Mouse (Mus musculus): Measurements from ENCODE around the gene Gm19426.

The Gm19426 gene

DNA sequence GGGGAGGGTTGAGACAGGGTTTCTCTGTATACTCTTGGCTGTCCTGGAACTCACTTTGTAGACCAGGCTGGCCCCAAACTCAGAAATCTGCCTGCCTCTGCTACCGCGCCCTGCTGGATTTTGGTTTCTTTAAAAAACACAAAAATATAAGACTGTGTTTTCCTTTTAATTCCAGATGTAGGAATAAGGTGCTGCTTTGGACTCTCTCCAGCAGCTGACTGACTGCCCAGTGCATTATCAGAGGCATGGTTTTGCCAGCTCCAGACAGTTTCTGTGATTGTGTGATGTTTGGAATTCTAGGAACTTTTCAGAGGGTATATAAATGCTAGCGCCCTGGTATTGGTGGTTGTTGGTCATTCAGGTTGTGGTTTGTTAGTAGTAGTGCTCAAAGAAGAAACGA lies 26.1 kb downstream of the Gm19426 start:
- no peak for DNase-seq

DNA sequence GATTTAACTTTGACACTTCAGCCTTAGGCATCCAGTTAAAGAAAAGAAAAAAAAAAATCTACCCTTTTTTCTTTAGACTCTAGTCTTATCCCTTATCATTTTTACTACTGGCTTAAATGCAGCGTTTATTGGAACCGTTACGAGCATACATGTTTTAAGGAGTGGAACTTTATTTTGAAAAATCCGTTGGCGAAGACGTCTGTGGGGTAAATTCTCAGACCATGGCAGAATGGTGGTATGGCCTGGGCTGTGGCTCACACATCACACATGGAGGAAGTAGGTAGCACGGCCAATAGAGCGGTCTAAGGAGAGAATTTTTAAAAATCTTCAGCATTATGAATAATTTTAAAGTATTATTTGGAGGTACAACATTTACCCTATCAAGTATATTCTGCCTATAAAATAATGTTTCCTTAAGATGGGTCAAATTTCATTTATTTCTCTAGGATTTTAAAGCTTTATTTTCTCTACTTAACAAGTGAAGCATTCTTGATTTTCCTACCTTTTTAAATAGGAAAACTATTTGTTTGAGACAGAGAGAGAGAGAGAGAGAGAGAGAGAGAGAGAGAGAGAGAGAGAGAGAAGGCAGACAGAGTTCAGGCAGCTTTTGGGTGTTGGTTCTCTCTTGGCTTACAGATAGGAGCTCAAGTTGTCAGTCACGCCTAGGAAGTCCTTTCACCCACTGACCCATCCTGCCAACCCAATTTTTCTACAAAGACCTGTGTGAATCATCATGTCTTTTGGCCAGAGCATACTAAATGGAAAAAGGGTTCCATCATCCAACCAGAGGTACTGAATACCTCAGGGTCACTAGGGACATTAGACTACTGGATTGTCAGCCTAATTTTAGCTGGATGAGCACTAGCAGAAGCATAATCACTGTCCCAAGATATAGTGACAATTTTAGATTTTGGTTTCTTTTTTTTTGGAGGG lies 26.8 kb downstream of the Gm19426 start:
- peak in 1 of 2 experiments; percentile 38 for DNase-seq

DNA sequence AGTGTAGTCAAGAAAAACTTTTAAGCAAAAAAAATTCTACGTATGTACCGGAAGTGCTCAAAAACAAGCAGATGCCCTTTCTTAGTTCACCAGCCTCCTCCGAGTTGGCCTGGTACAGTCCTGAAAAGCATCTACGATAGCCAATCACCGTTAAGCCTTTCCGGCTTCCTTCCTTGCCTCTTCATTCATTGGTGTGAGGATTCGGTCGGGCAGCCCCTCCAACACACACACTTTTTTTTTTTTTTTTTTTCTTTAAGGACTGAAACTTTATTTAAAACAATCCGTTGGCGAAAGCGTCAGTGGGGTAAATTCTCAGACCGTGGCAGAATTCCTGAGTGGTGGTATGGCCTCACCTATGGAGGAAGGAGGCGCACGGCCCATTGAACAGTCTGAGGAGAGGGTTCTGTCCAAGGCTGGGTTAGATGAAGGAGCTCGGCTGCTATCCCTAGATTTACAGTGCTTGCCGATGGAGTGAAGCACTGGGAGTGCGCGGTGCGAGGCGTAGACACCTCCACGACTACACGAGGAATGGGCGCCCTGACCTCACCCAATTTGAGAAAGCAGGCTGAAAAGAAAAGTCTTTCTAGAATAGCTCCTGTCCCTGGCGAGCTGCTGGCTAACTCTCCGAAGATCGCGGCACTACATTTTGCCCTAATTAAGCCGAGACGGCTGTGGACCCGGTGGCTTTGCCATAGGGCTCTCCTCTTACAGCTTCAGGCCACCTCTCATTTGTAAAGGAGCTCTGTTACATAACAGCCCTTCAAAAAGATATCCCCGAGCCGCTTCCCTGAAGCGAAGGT lies 27.7 kb downstream of the Gm19426 start:
- DNase-seq, result peak in 1 of 2 experiments; percentile 77

DNA sequence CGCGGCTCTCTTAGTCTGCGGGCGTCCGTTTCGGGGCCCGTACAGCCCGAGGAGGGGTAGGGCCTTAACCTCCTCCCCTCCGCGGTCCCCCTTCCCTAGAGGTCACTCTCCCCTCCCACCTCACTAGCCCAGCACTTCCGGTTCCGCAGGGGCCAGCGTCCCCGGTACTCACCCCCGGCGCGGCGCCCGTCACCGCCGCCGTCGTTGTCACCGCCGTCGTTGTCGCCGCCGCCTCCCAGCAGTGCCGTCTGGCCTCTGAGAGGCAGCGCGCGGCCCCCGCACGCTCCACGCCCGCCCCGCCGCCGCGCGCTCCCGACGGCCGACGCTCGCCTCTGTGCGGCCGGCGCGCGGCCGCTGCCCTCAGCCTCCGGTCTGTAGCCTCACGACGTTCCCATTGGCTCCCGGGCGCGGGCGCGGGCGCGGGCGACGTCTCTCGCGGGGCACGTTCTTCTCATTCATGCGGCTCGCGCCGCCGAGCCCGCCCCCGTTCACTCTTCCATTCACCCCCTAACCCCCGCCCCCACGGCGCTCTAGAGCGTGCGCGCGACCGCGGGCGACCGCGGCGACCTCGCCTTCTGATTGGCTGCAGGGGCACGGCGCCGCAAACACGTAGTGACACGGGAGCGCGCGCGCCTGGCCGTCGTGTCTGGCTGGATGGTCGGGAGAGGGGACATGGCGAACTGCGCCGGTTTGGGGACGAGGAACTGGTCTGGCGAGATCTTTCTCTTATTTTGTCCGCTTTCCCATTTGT lies 28.5 kb downstream of the Gm19426 start, which contains the start of gene Zdhhc5:
TSS of gene Zdhhc5 (minus strand) at position 370 of the 751 bp plus-strand sequence.
- peak; percentile 99 for DNase-seq

DNA sequence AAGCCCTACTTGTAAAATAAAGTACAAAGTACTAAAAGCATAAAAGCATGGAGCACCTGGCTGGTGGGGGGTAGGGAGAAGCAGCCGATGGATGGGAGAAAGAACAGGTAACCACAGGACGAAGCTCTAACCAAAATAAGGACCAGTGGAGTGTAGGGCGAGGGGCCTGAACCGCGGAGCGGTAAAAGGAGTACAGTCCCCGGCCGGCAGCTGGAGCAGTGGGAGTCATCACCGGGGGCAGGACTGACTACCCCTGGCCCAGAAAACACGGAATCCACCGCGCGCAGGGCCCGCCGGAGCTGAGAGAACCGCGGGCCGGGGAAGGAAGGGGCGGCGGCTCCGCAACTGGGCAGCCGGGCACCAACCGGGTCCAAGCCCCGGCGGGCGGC lies 29.0 kb downstream of the Gm19426 start:
- no peak for DNase-seq

DNA sequence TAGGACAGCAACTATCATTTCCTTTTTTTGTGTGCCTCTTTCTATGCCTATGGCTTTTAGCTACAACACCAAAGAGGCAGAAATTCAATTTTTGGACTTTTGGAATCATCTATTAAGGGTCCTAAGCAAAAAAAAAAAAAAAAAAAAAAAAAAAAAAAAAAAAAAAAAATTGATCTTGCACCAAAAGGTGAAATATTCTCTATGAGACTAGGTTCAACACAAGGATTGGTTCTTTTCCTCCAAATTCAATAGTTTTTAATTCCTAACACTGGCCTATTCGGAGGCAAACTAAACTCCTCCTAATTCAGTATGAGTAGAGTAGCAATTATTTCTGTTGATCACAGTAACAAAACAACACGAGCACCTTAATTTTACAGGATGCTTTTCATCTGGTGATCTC lies 31.6 kb downstream of the Gm19426 start:
- no peak for DNase-seq

DNA sequence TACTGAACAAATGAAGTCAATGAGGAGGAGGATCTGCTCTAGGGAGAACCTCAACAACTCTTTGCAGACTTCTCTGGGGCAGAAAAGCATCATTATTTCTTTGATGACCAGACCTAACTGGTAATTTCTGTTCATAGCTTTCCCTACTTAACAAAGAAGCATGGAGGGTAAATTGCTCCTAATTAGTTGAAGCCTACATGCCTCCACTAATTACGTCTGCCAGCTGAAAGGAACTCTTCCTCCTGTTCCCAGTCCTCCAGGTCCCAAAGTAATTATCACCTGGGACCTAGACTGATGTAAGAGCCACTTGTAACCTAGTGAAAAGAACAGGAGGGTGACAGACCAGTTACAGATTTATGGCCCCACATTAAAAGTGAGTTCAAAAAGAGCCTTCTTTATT lies 35.9 kb downstream of the Gm19426 start:
- DNase-seq, result no peak

DNA sequence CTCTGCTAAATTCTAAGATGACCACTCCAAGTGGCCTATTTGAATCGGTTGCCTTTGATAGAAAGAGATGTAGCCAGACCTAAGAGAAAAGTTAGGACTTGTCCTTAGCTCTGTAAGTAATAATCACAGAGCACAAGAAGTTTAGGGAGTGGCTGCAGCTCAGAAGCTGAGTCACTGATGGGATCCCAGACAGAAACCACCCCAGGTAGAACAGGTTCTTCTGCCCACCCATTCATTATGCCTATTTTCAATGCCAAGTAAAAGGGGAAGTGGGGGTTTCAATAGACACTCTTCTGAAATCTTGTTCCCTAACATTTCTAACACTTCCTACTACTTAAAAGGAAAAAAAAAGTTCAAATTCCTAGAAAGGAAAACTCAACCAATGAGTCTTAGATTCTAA lies 38.2 kb downstream of the Gm19426 start:
- DNase-seq, result no peak

DNA sequence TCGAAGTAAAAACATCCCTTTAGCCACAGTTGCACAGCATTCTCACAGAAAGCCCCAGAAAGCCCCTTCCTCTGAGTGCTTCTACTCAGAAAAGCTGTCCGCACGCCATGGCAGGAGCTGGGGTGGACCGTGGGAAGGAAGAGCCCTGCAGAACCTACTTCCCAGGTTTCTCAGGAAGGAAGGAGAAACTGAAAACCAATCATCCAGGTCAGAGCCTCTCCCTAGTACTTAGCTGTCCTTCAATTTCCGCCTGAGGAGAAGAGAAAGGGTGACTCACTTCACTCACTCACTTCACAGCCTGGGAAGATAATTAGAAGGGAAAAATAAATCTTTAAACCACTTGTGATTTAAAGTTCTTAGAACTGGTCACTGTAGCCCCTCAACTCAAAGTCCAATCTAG lies 39.1 kb downstream of the Gm19426 start:
- DNase-seq, result no peak

DNA sequence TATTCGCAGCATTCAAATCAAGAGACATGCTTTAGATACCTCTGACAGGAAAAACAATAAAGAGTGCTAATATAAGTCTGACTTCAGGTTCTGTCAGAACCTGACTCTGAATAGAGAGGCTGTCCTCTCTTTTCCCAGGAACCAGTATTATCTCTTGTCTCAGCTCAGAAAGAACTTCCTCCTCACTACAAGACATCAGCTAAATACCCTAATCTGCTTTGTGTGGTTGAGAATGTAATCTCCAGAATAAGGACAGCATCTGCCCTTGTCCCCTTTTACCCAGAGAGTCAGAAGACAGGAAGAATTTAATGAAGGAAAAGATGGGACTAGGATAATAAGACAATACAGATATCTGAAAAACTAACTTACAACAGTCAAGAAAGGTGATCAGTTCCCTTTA lies 40.0 kb downstream of the Gm19426 start:
- DNase-seq, result no peak

DNA sequence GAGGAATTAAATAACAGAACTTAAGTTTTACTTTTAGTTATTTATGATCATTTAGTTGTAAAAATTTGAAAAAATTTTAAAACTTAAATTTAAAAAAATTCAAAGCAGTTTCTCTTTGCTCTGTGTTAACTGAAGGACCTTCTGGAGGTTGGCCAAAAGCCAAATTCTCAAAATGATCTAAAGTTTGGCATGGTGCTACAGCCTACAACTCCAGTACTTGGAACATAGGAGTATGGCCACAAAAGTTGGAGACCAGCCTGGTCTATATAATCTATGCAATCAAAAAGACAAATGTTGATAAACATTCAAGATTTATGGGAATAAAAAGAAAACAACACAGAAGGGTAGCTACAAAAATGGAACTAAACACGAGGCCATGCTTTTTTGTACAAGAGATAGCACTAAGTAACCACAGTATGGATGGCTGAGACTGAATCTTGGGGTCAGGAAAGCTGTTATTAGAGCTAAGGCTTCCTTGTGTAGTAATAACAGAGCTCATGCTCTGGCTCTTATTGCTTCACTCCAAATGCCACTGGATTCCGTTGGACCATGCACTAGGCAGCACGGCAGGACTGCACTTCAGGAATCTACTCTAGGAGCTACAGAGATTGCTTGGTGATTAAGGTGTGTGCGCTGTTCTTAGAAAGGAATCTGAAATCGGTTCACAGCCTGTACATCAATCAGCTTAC lies 48.3 kb downstream of the Gm19426 start:
- no peak for DNase-seq
